Mouse (Mus musculus): ENCODE data around the gene Gm6760. TPM values are rescaled to one million over a fixed set of nuclear protein-coding genes. Genes with fewer than 3 reads are reported as not detected.

Gene Gm6760
- polyA plus RNA-seq (2014; fragmentation: Nextera tagmentation; extraction: Ambion mirVana), result not detected in 2 replicates

- Histone ChIP-seq H3K4me2 (ENCODE audit: low read length) (no peak within 1 kb of the TSS), H3K4me1 (ENCODE audit: control insufficient read depth, insufficient read depth, low read length) (no peaks in the 10 kb centered on the region), H3K9ac (replicated peaks; ENCODE audit: low read length) (no peak within 1 kb of the TSS), H3K4me3 (replicated peaks; ENCODE audit: low read depth, low read length) (no peak within 1 kb of the TSS), H3K27ac (replicated peaks; ENCODE audit: low read depth, low read length) (no peak within 1 kb of the TSS), H3K36me3 (ENCODE audit: control insufficient read depth, insufficient read depth, low read length) (no peaks in the 10 kb centered on the region), H3K9me3 (ENCODE audit: control insufficient read depth, low read length) (no peaks in the 10 kb centered on the region), H3K27me3 (ENCODE audit: control insufficient read depth, insufficient read depth, low read length) (no peaks in the 10 kb centered on the region)
- no peak for ATAC-seq (ENCODE audit: low FRiP score, low TSS enrichment)
- no peak for DNase-seq
- 72% methylated on average over 2 of the region's 2 CpGs for WGBS
Observed at GRCm38 (mm10) chrX:64152098-64152497, at the start of gene Gm6760. TSS of gene Gm6760 (minus strand) at chrX:64152198.

GRCm38 (mm10) chrX:64181246-64181645 is 29.2 kb upstream of the Gm6760 start:
- no peaks in the 10 kb centered on the region for H3K36me3 ChIP-seq (ENCODE audit: control insufficient read depth, insufficient read depth, low read length)
- no peak for ATAC-seq (ENCODE audit: low FRiP score, low TSS enrichment)
- no peak overlapping the region for H3K9ac ChIP-seq (replicated peaks; ENCODE audit: low read length)

GRCm38 (mm10) chrX:64173248-64173647 is 21.2 kb upstream of the Gm6760 start, which contains the start of gene 3830417A13Rik:
TSS of gene 3830417A13Rik (plus strand) at chrX:64173548.
- H3K4me3 ChIP-seq (replicated peaks; ENCODE audit: low read depth, low read length), result no peak within 1 kb of the TSS
- H3K4me1 ChIP-seq (ENCODE audit: control insufficient read depth, insufficient read depth, low read length), result no peaks in the 10 kb centered on the region
- ATAC-seq (ENCODE audit: low FRiP score, low TSS enrichment) (no peak), DNase-seq (no peak)
- no peak within 1 kb of the TSS for H3K27ac ChIP-seq (replicated peaks; ENCODE audit: low read depth, low read length)
- H3K27me3 ChIP-seq (ENCODE audit: control insufficient read depth, insufficient read depth, low read length), result no peaks in the 10 kb centered on the region
- H3K36me3 ChIP-seq (ENCODE audit: control insufficient read depth, insufficient read depth, low read length), result no peaks in the 10 kb centered on the region
- no peaks in the 10 kb centered on the region for H3K9me3 ChIP-seq (ENCODE audit: control insufficient read depth, low read length)
- H3K4me2 ChIP-seq (ENCODE audit: low read length), result no peak within 1 kb of the TSS
- no peak within 1 kb of the TSS for H3K9ac ChIP-seq (replicated peaks; ENCODE audit: low read length)
- WGBS, result 87% methylated on average over 11 of the region's 11 CpGs

More at GRCm38 (mm10) chrX:64181246-64181645, 29.2 kb upstream of the Gm6760 start:
- no peak for DNase-seq
- H3K4me2 ChIP-seq (ENCODE audit: low read length), result no peak overlapping the region
- H3K27me3 ChIP-seq (ENCODE audit: control insufficient read depth, insufficient read depth, low read length), result no peaks in the 10 kb centered on the region
- no peak overlapping the region for H3K27ac ChIP-seq (replicated peaks; ENCODE audit: low read depth, low read length)
- H3K9me3 ChIP-seq (ENCODE audit: control insufficient read depth, low read length), result no peaks in the 10 kb centered on the region
- H3K4me3 ChIP-seq (replicated peaks; ENCODE audit: low read depth, low read length), result no peak overlapping the region
- no peaks in the 10 kb centered on the region for H3K4me1 ChIP-seq (ENCODE audit: control insufficient read depth, insufficient read depth, low read length)

Other genes starting within 250 kb of the Gm6760 start
- not detected in 2 replicates for gene 3830417A13Rik, start 21.4 kb upstream of the Gm6760 start, polyA plus RNA-seq (2014; fragmentation: Nextera tagmentation; extraction: Ambion mirVana)
- 15.7 and 18.6 TPM in 2 replicates for gene Slitrk4, start 124.8 kb upstream of the Gm6760 start, polyA plus RNA-seq (2014; fragmentation: Nextera tagmentation; extraction: Ambion mirVana)